Mouse (Mus musculus) hindbrain, embryonic 16.5 days (tissue): ENCODE measurements around the gene Herpud2. TPM values are rescaled to one million over a fixed set of nuclear protein-coding genes. Genes with fewer than 3 reads are reported as not detected.
A peak's percentile ranks its signal among the peaks of the same experiment; 100 is the strongest.
"Not testable (repeated sequence)": the region's sequence is repeated elsewhere in the genome, so short reads cannot be mapped to it uniquely, and the experiment has no call there.

ENCODE experiments used
- ATAC-seq: fragments of 200-750 bp; cut with Nextera tagmentation; 2 replicates; pipeline ENCODE4 v1.8.0; 2017; ENCODE audit warnings: moderate TSS enrichment, moderate library complexity
- H3K27ac ChIP-seq: fragments of 300-500 bp; sonication (generic); 2 replicates; pipeline ENCODE4 v1.5.1; 2014; ENCODE audit warnings: low read depth, mild to moderate bottlenecking, control low read depth, low read length, moderate library complexity
- H3K27me3 ChIP-seq: fragments of 300-500 bp; sonication (generic); replicated peaks from 2 replicates; pipeline ENCODE4 v1.6.1; 2014; ENCODE audit warnings: low read length; ENCODE audit not compliant: control insufficient read depth, insufficient read depth
- H3K36me3 ChIP-seq: fragments of 300-500 bp; sonication (generic); 2 replicates; pipeline ENCODE4 v1.6.1; 2014; ENCODE audit warnings: mild to moderate bottlenecking, low read length, moderate library complexity, mixed read lengths; ENCODE audit not compliant: control insufficient read depth, insufficient read depth
- H3K4me1 ChIP-seq: fragments of 300-500 bp; sonication (generic); 2 replicates; pipeline ENCODE4 v1.6.1; 2014; ENCODE audit warnings: low read depth, low read length; ENCODE audit not compliant: control insufficient read depth, insufficient read depth
- H3K4me2 ChIP-seq: fragments of 300-500 bp; sonication (generic); 2 replicates; pipeline ENCODE4 v1.6.1; 2014; ENCODE audit warnings: mild to moderate bottlenecking, low read length, control low read depth, moderate library complexity
- H3K4me3 ChIP-seq: fragments of 300-500 bp; sonication (generic); 2 replicates; pipeline ENCODE4 v1.5.1; 2014; ENCODE audit warnings: mild to moderate bottlenecking, low read length, control low read depth, moderate library complexity
- H3K9ac ChIP-seq: fragments of 300-500 bp; sonication (generic); 2 replicates; pipeline ENCODE4 v1.6.1; 2014; ENCODE audit warnings: low read depth, mild to moderate bottlenecking, control low read depth, low read length, moderate library complexity
- H3K9me3 ChIP-seq: fragments of 300-500 bp; sonication (generic); 2 replicates; pipeline ENCODE4 v1.6.1; 2014; ENCODE audit warnings: mild to moderate bottlenecking, low read length, moderate library complexity; ENCODE audit not compliant: control insufficient read depth
- WGBS: fragments of 180-500 bp; shearing (Covaris S2); extraction: QIAGEN DNeasy Blood & Tissue Kit; methylation state at CpG from one replicate; pipeline ENCODE4 v1.1.7; 2014; 5-methylcytosine and 5-hydroxymethylcytosine counted together
- polyA plus RNA-seq: library from polyadenylated mRNA; unstranded; fragments of >200 nt; fragmentation: Nextera tagmentation; extraction: Ambion mirVana; gene quantifications from 2 replicates; pipeline ENCODE4 v1.2.1, GENCODE M21; 2015

Gene Herpud2
- polyA plus RNA-seq, 1 experiment from 2014 or later: 30.2 TPM

DNA sequence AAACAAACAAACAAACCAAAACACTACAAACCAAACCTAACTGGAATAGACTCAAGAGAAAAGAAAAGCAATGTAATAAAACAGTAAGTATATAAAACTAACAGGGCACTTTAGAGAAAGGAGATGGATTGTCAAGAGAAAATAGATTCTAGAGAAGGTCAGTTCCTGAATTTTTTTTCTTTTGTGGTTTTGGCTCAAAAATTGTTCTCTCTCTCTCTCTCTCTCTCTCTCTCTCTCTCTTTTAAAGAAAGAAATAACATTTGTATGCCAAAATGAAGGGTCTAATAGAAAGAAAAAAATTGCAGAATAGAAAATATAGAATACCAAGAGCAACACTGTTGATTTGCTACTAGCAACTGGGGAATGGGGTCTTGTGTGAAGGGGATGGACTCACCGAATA lies 12.7 kb downstream of the Herpud2 start:
- Histone ChIP-seq H3K36me3 (no peaks in the 10 kb centered on the region), H3K4me3 (no peak overlapping the region), H3K9me3 (no peaks in the 10 kb centered on the region), H3K27me3 (no peaks in the 10 kb centered on the region), H3K27ac (no peak overlapping the region), H3K4me1 (no peaks in the 10 kb centered on the region), H3K9ac (no peak overlapping the region), H3K4me2 (no peak overlapping the region)
- 97% methylated on average over 1 of the region's 1 CpGs for WGBS
- ATAC-seq: no peak

DNA sequence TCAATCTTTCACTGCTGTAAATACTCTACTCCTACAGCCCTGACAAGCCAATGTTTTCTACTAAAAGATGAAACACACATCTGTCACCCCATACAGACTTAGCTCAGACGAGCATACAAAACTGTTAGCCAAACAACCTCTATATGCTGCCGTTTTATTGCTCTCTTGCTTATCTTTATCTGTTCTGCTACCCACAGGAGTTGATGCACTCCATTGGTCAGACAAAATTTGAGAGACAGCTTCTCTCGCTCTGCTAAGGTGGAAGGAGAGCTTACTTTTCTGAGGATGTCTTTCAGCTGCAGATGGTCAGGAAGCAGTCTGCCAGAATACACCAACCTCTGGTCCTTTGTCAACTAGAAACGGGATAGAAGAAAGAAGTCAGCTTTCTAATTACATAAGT lies 18.7 kb downstream of the Herpud2 start:
- Histone ChIP-seq H3K4me1 (no peaks in the 10 kb centered on the region), H3K36me3 (peaks cover 5% of the 10 kb centered on the region; the same call in 1 of the 2 replicates), H3K4me2 (no peak overlapping the region), H3K9me3 (no peaks in the 10 kb centered on the region), H3K27me3 (no peaks in the 10 kb centered on the region), H3K9ac (no peak overlapping the region), H3K27ac (no peak overlapping the region), H3K4me3 (no peak overlapping the region)
- ATAC-seq: no peak
- WGBS: 79% methylated on average over 4 of the region's 4 CpGs

DNA sequence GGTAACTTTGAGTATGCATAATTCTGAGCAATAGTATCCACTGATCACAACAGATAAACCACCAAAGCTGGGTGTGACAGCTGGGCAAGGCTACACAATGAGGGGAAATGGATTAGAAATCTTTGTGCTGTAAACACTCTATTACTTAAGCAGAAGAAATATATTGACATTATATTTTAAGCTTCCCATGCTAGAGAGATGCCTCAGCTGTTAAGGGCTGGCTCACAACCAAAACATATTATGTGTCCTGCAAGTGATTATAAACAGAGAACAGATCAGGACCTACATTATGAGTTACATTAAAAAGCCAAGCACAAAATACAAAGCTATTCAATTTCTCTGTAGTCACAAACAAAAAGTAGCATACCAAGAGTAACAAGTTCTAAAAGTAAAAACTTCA lies 19.4 kb downstream of the Herpud2 start:
- no peak for ATAC-seq
- H3K27me3 ChIP-seq: no peaks in the 10 kb centered on the region
- H3K9ac ChIP-seq: no peak overlapping the region
- H3K4me1 ChIP-seq: no peaks in the 10 kb centered on the region
- no peak overlapping the region for H3K27ac ChIP-seq
- peaks cover 5% of the 10 kb centered on the region; the same call in 1 of the 2 replicates for H3K36me3 ChIP-seq
- H3K4me2 ChIP-seq: no peak overlapping the region
- H3K4me3 ChIP-seq: no peak overlapping the region
- H3K9me3 ChIP-seq: no peaks in the 10 kb centered on the region

DNA sequence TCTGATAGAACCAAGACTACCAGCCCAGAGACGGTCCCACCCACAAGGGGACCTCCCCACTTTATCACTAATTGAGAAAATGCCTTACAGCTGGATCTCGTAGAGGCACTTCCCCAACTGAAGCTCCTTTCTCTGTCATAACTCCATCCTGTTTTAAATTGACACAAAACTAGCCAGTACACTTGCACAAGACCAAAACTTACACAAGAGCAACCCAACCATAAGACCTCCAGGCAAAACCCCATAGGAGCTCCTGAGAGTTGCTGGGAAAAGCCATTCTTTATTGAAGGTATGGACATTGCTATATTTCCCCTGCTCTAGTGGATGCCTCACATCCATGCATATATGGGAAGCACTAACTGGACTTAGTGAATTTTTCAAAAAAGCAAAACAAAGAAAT lies 27.6 kb downstream of the Herpud2 start:
- 93% methylated on average over 2 of the region's 2 CpGs for WGBS
- Histone ChIP-seq H3K9me3 (no peaks in the 10 kb centered on the region), H3K4me1 (no peaks in the 10 kb centered on the region), H3K4me3 (no peak overlapping the region), H3K27me3 (no peaks in the 10 kb centered on the region), H3K4me2 (no peak overlapping the region), H3K36me3 (peaks cover 16% of the 10 kb centered on the region), H3K9ac (no peak overlapping the region), H3K27ac (no peak overlapping the region)
- no peak for ATAC-seq

DNA sequence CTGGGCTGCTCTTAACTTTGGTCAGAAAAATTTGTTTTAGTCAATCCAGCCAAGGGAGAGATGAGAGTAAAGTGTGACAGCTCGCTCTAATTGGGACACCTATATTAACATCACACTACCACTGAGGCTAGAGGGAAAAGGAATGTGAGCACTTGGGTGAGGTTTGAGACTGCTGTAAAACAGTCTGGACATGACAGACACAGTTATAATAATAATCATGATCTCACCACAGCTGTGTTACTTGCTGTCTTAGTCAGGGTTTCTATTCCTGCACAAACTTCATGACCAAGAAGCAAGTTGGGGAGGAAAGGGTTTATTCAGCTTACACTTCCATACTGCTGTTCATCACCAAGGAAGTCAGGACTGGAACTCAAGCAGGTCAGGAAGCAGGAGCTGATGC lies 28.0 kb downstream of the Herpud2 start:
- H3K27ac ChIP-seq, ATAC-seq: not testable (repeated sequence)

DNA sequence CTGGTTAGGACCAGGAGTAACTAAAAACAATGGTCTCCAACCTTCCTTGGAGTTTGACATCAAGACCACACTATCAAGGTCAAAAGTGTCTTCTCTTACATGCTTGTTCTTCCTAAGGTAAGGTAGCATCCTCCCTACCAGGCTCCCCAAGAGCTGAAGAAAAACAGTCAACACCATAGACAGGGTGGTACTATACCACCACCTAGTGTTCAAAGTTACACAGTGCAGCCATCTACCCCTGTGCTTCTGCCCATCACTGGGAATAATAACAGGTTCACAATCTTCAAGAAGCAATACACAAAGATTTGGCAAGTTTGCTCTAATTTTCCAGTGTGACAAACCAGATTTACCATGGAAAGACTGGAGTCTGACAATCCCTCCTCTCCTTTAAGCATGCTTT lies 47.0 kb downstream of the Herpud2 start:
- peaks cover 6% of the 10 kb centered on the region for H3K9me3 ChIP-seq
- H3K4me1 ChIP-seq: no peaks in the 10 kb centered on the region
- H3K4me2 ChIP-seq: no peak overlapping the region
- H3K27ac ChIP-seq: no peak overlapping the region
- H3K36me3 ChIP-seq: peaks cover 18% of the 10 kb centered on the region
- no peaks in the 10 kb centered on the region for H3K27me3 ChIP-seq
- 0 out of 2 replicates have a peak, but pooled peaks have one; percentile 52 for ATAC-seq
- no peak overlapping the region for H3K9ac ChIP-seq
- H3K4me3 ChIP-seq: no peak overlapping the region

More for the DNA sequence above, 28.0 kb downstream of the Herpud2 start:
- H3K4me2 ChIP-seq, H3K9ac ChIP-seq, H3K9me3 ChIP-seq, H3K4me1 ChIP-seq, H3K27me3 ChIP-seq, H3K4me3 ChIP-seq: not testable (repeated sequence)
- WGBS: 100% methylated on average over 1 of the region's 1 CpGs
- H3K36me3 ChIP-seq: peaks cover 16% of the 10 kb centered on the region

DNA sequence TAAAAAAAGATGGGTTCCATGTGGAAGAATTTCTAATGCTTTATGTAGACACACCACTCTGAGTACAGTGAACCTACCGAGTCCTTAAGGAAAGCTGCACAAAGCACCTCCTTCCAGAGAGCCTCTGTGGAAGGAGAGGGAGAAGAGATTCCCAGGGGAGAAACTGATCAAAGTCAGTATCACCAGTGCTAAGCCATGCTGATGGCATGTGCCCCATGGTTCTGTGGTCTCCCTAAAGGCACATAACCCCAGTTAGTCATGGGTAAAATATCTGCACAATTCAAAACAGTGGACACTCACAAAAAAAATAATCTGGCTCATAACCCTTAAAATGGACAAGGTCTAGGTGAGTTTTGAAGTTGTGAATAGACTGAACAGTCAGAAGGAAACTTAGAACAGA lies 48.7 kb downstream of the Herpud2 start:
- Histone ChIP-seq H3K27me3 (no peaks in the 10 kb centered on the region), H3K27ac (no peak overlapping the region), H3K36me3 (0 out of 2 replicates have a peak, but pooled peaks cover 13% of the 10 kb centered on the region), H3K9me3 (peaks cover 6% of the 10 kb centered on the region), H3K4me1 (no peaks in the 10 kb centered on the region), H3K9ac (no peak overlapping the region), H3K4me2 (no peak overlapping the region), H3K4me3 (no peak overlapping the region)
- no peak for ATAC-seq
- 88% methylated on average over 1 of the region's 1 CpGs for WGBS

DNA sequence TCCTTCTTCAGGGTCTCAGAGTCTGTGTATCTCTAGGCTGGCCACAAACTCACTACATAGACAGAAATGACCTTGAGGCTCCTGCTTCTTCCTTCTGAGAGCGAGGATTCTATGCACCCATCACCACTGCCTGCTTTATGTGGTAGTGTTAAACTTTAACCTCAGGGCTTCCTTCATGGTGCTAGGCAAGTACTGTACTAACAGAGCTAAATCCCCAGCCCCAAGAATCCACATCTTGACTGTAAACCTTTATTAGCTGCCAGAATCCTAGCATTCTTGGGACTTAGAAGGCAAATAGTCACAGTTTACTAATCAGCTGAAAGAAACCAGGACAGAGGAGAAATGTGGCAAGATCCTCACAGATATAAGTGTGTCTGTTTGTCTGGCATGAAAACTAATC lies 60.8 kb downstream of the Herpud2 start:
- ATAC-seq: no peak
- WGBS: 58% methylated on average over 1 of the region's 1 CpGs
- H3K36me3 ChIP-seq: no peaks in the 10 kb centered on the region
- H3K27me3 ChIP-seq: no peaks in the 10 kb centered on the region
- no peaks in the 10 kb centered on the region for H3K9me3 ChIP-seq
- no peak overlapping the region for H3K27ac ChIP-seq
- no peak overlapping the region for H3K4me2 ChIP-seq
- no peak overlapping the region for H3K9ac ChIP-seq
- no peak overlapping the region for H3K4me3 ChIP-seq
- no peaks in the 10 kb centered on the region for H3K4me1 ChIP-seq

DNA sequence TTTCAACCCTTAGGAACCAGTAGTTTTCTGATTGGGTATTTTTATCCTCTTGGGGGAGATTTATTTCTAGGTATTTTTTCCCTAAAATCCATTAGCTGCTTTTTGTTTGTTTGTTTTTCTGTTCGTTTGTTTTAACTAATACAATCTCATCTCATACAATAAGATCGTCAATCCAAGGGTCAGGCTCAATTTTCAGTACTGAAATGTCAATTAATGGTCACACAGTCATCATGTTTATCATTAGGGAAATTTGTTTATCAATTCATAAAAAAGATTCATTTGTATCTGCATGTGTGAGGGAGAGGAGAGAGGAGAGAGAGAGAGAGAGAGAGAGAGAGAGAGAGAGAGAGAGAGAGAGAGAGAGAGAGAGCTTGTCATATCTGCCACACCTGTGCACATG lies 62.5 kb downstream of the Herpud2 start, which contains the start of gene Gm10181:
Gene Gm10181, plus strand, starts transcription at position 301 of the 400 bp plus-strand sequence.
- Histone ChIP-seq H3K27me3 (no peaks in the 10 kb centered on the region), H3K4me1 (no peaks in the 10 kb centered on the region), H3K4me3 (no peak within 1 kb of the TSS), H3K9ac (no peak within 1 kb of the TSS), H3K9me3 (no peaks in the 10 kb centered on the region), H3K27ac (no peak within 1 kb of the TSS), H3K4me2 (no peak within 1 kb of the TSS), H3K36me3 (no peaks in the 10 kb centered on the region)
- 83% methylated on average over 2 of the region's 2 CpGs for WGBS
- ATAC-seq: no peak

DNA sequence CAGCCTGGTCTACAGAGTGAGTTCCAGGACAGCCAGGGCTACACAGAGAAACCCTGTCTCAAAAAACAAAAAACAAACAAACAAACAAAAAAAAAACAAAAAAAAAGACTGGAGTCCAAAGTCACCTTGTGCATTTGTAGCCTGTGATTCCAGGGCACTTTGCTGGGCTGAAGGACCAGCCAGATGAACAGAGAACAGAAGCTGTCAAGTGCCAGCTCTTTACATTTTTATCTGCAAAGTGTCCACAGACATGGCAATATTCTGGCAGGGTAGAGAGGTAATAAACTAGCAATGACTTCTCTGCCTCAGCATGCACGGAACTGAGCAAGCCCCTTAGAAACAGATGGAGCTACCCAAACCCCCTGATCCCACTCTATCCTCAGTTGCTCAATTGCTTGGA lies 75.1 kb downstream of the Herpud2 start:
- no peaks in the 10 kb centered on the region for H3K27me3 ChIP-seq

More for the DNA sequence above, 75.1 kb downstream of the Herpud2 start:
- 81% methylated on average over 1 of the region's 1 CpGs for WGBS
- H3K9me3 ChIP-seq: no peaks in the 10 kb centered on the region
- H3K36me3 ChIP-seq: no peaks in the 10 kb centered on the region
- no peak for ATAC-seq
- no peak overlapping the region for H3K9ac ChIP-seq
- no peak overlapping the region for H3K4me3 ChIP-seq
- no peak overlapping the region for H3K4me2 ChIP-seq
- no peaks in the 10 kb centered on the region for H3K4me1 ChIP-seq
- H3K27ac ChIP-seq: no peak overlapping the region
